24 mouse cellular contexts compared by ENCODE assay signal in genomic region chr4:46791268-46791951, GRCm38 (mm10).
DNase-seq lines count a peak whose midpoint lies in the region; ATAC-seq lines count a peak whose summit lies in the region.
"Had no signal": no experiment of that assay in that cellular context is flagged by ENCODE, and none has a peak within 500 bp of the region (broad histone marks: within the 10 kb centered on the region; RNA-seq: fewer than 3 reads in every experiment).

No protein-coding gene starts in this region.

- H3K9me3 ChIP-seq in kidney, embryonic 16.5 days (ENCODE audit: low read length) = no peaks in the 10 kb centered on the region
- H3K9me3 ChIP-seq: forebrain, embryonic 10.5 days; heart, embryonic 13.5 days; liver, embryonic 13.5 days; lung, embryonic 15.5 days had no signal

- peaks cover 10% of the 10 kb centered on the region; the same call in 1 of the 2 replicates for H3K4me1 ChIP-seq in kidney, embryonic 16.5 days (ENCODE audit: insufficient read depth, low read length)
- H3K4me1 ChIP-seq: lung, embryonic 15.5 days had no signal

- no peaks in the 10 kb centered on the region for H3K36me3 ChIP-seq in kidney, embryonic 16.5 days (ENCODE audit: insufficient read depth, low read length)
- H3K36me3 ChIP-seq: forebrain, embryonic 10.5 days; heart, embryonic 13.5 days; liver, embryonic 13.5 days; lung, embryonic 15.5 days had no signal

- H3K4me2 ChIP-seq in kidney, embryonic 16.5 days (replicated peaks; ENCODE audit: low read depth, low read length) = no peak overlapping the region
- H3K4me2 ChIP-seq: heart, embryonic 13.5 days; hindbrain, embryonic 14.5 days; liver, embryonic 13.5 days; lung, embryonic 15.5 days; midbrain, embryonic 11.5 days had no signal

- peak; percentile 7; the same call in 1 of the 2 replicates for ATAC-seq in kidney, embryonic 16.5 days (ENCODE audit: low FRiP score, low TSS enrichment)
- 0 out of 2 replicates have a peak, but pooled peaks have one; percentile 9 for ATAC-seq in monocyte, adult 5-6 weeks (replicated peaks; ENCODE audit: insufficient number of reproducible peaks, low FRiP score, low TSS enrichment, poor library complexity, severe bottlenecking)
- ATAC-seq: forebrain, embryonic 16.5 days had no signal

- 46% methylated on average over 14 of the region's 14 CpGs for WGBS in kidney, embryonic 16.5 days

- no peak overlapping the region for H3K27ac ChIP-seq in kidney, embryonic 16.5 days (ENCODE audit: low read length)
- H3K27ac ChIP-seq: forebrain, embryonic 10.5 days; heart, adult 2 months; hindbrain, embryonic 14.5 days; liver, embryonic 13.5 days; lung, embryonic 15.5 days; stomach, postnatal 0 days had no signal

- H3K27me3 ChIP-seq in kidney, embryonic 16.5 days (ENCODE audit: insufficient read depth, low read length) = no peaks in the 10 kb centered on the region
- H3K27me3 ChIP-seq: liver, embryonic 13.5 days; lung, embryonic 15.5 days had no signal

- H3K9ac ChIP-seq in kidney, embryonic 16.5 days (replicated peaks; ENCODE audit: low read length) = no peak overlapping the region
- H3K9ac ChIP-seq: heart, embryonic 13.5 days; hindbrain, embryonic 14.5 days; liver, embryonic 13.5 days; lung, embryonic 15.5 days had no signal

- no peak overlapping the region for H3K4me3 ChIP-seq in kidney, embryonic 16.5 days (ENCODE audit: low read length)
- H3K4me3 ChIP-seq: forebrain, embryonic 10.5 days; heart, adult 2 months; heart, embryonic 13.5 days; liver, embryonic 13.5 days; lung, embryonic 15.5 days had no signal

- peak; percentile 12 for DNase-seq in embryo, embryonic 10 days (ENCODE audit: low spot score)
- no peak for DNase-seq in embryo, embryonic 10.5 days (ENCODE audit: low spot score)
- DNase-seq in kidney, postnatal 10 days = no peak
- DNase-seq in thymus, postnatal 25 days = peak; percentile 6
- DNase-seq in thymus, postnatal 4 days = no peak
- DNase-seq in retina, embryonic 14.5 days (ENCODE audit: low spot score) = no peak
- DNase-seq: cerebellum, adult 11 months; cerebellum, postnatal 14 days; kidney, adult 8-10 months; layer of hippocampus, adult 9-11 months; liver, embryonic 13.5 days; lung, postnatal 4 days; right cerebral cortex, postnatal 14 days; thymus, adult 2 months had no signal

Comparison
In these comparisons a context has a peak if more than half of its experiments do, and no peak if none do; other contexts are left out.
1. DNase-seq: peak in embryo, embryonic 10 days (single experiment) and thymus, postnatal 25 days (single experiment); none in embryo, embryonic 10.5 days (single experiment), kidney, postnatal 10 days (single experiment), thymus, postnatal 4 days (single experiment) and retina, embryonic 14.5 days (single experiment).